Mouse (Mus musculus) kidney, postnatal 25 days (tissue): ENCODE results near the gene Ikzf4.

Source experiments
- DNase-seq, 2 experiments: peaks; one replicate each; pipeline ENCODE4 v3.0.0; 2021; ENCODE audit warnings: mixed read lengths in 2 of 2

Gene Ikzf4

GRCm38 (mm10) chr10:128645111-128646011, at the start of gene Ikzf4:
Ikzf4 (minus strand) TSS chr10:128645991.
- DNase-seq: peak; percentile 29 to 61

DNA sequence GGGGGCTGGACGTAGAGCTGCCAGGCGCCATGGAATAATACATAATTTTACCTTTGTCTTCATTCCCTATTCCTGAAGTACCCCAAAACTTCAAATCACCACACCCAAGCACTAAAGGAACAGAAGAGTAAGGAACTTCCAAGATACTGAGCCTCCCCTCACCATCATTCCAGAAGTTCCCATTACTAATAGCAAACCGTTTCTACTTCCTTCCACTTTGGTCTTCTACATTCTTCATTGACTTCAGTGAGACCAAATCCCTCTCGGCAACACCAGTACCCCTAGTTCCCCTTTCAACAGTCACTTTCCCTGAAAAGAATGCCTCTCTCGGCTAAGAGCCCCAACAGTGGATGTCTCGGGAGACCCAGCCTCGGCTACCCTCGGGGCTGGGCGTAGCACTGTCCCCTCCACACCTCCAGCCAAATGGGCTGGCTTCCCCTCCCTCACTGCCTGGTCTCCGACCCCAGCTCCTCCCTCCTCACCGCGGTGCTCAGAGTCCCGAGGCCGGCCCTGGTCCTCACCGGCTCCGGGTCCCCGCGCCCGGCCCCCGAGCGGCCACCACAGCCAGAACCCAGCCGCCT, 49.7 kb upstream of the Ikzf4 start:
- no peak for DNase-seq

DNA sequence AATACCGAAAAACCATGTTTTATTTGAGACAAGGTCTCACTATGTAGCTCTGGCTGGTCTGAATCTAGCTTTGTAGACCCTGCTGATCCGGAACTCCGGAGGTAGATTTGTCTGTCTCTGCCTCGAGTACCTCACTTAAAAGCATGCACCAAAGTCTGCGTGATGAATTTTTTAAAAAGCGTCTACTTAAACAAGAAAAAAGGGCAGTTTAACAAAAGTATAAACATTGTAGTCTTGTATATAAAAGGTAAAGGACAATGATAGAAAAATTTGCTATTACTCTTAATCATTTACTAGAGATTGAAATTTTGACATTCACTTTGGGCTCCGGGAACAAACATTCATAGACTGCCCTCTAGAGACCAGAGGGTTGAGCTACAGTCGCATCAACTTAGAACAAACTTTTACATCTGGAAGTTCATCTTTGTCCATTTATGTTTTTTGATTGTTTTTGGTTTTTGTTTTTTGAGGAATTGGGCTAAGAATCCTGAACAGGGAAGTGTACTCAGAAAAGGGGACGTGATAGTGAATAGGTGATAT, 28.7 kb upstream of the Ikzf4 start:
- DNase-seq: peak in 1 of 2 experiments; percentile 45

DNA sequence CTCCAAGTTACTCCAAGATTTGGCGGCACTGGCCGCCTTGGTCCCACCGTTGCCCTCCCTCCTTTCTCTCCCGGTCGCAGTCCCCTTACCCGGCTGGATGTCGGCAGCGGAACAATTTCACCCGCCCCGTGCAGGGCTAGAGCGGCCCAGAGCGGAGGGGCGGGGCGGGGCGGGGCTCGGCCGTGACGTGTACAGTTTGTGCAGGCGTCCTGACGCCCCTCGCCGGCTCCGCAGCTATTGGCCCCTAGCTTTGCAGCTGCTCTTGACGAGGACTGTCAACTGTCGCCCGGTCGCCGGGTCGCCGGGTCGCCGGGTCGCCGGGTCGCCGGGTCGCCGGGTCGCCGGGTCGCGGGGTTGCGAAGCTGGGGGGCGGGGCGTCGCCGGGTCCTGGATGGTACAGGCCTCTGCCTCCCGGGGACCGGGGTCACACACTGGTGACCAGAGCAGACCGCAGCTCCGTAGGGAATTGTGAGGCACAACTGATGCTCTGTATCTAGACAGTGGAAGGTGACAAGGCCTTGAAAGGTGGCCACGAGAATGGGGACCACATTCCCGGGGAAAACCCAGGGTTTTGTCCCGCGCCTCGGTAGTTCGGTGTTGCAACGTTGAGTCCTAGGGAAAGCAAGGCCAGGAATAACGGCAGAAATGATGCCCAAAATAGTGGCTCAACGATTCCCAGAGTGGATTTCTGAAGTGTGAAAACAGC, 28.1 kb upstream of the Ikzf4 start, which contains the start of gene Suox:
Gene Suox (minus strand): TSS at position 311 of the 706 bp plus-strand sequence.
- DNase-seq: peak; percentile 86 to 93

GRCm38 (mm10) chr10:128671148-128671547, 25.4 kb upstream of the Ikzf4 start:
- DNase-seq: no peak

DNA sequence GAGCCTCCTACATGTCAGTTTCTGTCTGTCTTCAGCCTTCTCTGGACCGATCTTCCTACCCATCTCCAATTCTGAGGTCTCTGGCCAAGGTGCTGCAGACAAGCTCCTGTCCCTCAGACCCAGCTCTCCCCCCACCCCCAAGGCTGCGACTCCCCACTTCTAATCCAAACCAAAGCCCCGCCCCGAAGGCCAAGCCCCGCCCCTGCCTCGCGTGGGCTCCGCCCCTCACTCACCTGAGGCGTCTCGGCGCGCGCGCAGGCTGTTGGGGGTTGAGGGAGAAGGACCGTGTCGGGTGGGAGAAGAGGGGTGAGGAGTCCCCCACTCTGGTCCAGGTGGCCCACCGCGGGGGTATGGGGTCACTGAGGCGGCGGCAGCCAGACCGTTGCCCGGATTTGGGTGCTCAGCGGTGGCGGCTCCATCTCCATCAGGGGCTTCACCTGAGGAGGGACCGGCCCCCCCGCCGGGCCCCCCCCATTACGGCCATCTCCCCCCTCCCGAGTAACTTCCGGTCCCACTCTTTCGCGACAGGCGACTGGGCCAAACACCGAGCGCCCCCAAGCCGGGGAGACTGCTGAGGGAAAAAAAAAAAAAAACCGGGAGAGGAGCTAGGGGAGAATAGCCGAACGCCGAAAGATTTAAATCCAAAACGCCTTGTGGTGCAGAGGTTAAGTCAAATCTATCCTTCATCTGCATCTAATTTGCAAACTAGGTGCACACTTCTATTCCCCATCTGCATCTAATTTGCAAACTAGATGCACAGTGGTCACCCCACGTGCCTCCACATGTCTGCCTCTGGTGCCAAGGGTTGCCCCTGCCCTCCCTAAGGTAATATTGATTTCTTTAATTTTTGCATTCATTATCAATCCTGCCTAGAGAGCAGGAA, 23.2 kb upstream of the Ikzf4 start:
- DNase-seq: peak; percentile 87 to 88

DNA sequence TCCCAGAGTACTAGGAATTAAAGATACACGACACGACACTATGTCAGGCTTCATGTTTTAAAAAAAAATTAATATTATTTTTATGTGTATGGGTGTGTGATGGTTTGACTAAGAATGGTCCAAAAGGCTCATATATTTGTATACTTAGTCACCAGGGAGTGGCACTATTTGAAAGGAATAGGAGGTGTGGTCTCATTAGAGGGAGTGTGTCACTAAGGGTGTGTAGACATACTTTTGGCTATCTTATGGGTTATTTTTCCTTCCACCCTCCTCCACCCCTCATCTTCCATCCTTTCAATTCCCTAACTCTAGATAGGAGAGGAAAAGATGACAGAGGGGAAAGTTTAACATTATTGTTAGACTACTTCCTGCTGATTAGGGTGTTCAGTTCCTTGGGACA, 20.0 kb upstream of the Ikzf4 start:
- DNase-seq: no peak

DNA sequence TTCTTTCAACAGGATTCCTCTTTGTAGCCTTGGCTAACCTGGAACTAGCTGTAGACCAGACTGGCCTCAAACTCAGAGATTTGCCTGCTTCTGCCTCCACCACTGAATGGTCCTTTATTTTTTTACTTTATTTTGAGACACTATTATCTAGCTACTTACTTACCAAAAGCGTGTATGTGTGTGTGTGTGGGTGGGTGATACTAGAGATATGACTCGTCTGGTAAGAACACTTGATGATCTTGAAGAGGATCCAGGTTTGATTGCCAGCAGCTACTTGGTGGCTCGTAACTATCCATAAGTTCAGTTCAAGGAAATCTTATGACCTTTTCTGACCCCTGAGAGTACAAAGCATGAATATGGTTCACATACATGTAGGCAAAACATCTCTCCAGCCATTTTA, 19.5 kb upstream of the Ikzf4 start:
- no peak for DNase-seq

DNA sequence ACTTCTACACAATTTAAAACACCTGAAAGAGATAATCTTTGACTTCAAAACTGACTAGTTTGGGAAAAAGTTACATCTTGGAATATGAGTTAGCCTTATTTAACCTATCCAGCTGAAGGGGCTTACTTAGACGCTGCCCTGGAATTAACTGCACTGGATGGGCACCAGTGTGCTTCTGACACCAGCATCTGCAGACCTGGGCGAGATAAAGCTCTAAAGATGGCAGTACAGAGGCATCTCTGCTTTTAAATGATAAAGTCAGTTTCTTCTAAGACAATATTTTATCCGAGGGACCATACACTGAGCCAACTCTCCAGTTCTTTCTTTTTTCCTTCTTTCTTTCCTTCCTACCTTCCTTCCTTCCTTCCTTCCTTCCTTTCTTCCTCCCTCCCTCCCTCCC, 19.0 kb upstream of the Ikzf4 start:
- DNase-seq: no peak

DNA sequence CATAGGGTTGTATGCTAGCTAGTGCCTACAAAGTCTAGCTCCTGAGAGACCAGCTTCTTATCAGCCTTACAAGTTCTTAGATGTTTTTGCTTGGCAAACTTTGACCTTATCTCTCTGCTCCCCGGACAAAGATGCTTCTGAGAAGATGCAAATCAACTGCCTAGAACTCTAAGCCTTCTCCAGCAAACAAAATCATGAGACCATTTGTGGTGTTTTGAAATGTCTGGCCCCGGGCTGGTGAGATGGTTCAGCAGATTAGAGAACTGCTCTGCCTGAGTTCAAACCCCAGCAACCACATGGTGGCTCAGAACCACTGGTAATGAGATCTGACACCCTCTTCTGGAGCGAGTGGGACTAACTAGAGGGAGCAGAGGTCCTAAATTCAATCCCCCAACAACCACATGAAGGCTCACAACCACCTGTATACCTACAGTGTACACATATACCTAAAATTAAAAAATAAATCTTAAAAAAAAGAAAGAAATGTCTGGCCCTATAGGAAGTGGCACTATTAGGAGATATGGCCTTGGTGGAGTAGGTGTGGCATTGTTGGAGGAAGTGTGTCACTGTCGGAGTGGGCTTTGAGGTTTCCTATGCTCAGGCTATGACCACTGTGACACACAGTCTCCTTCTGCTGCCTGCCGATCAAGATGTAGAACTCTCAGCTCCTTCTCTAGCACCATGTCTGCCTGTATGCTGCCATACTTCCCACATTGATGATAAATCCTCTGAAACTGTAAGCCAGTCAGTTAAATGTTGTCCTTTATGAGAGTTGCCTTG, 17.8 kb upstream of the Ikzf4 start:
- no peak for DNase-seq

DNA sequence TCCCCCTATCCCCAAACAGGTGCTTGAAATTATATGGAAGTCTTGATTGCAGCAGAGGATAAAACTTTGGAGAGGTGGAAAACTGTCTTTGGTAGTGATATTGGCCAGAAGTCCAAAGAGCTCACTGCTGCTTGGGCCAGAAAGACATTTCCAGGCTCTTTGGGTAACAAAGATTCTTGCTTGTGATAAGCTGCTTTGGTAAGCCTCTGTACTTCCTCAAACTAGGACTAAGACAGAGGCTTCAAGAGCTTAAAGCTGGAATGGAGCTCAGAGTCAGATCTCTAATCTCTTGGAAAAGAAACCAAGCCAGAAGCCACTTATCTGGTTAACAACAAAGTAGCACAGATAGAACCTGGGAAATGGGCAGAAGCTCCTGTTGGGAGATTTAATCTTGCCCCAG, 16.7 kb upstream of the Ikzf4 start:
- DNase-seq: no peak

GRCm38 (mm10) chr10:128659490-128659889, 13.7 kb upstream of the Ikzf4 start:
- no peak for DNase-seq

GRCm38 (mm10) chr10:128657844-128658243, 12.1 kb upstream of the Ikzf4 start:
- peak; percentile 61 to 64 for DNase-seq

GRCm38 (mm10) chr10:128656731-128657130, 10.9 kb upstream of the Ikzf4 start:
- DNase-seq: no peak

- no peak for DNase-seq
Observed at GRCm38 (mm10) chr10:128655254-128655653, 9.5 kb upstream of the Ikzf4 start.

DNA sequence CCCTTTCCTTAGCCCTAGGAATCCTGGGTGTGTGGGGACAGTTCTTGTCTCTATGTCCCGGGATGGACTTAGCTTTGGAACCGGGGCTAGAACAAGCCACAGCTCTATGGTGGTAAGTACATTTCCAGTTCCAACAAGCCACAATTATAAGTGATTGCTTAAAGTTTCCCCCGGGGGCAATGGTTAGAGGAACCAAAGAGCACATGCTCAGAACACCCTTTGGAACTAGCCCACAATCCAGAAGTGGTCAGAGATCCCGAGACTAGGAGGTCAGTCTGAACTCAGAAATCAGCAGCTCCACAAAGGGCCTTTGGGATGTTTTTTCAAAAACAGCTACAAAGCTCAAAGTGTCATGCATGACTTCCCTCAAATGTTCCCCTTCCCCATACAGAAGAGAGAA, 8.1 kb upstream of the Ikzf4 start:
- peak; percentile 55 to 75 for DNase-seq

GRCm38 (mm10) chr10:128646139-128647089, 623 bp upstream of the Ikzf4 start:
- peak; percentile 27 to 75 for DNase-seq

DNA sequence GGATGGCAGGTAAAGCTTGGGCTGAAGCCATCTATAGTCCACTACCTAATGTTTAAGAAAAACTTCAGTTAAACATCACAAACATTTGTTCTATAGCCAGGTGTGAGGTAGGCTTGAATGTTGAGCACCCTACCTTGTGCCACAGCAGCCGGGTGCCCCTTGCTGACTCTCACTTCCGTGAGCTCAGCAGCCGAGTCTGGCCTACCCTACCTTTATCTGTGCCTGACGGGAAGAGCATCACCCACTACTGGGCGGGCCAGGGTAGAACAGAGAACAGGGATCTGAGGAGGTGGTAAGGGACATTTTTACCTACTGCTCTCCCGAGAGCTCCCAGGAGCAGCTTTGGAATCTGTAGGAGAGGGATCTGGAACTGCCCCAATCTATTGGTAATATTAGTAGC, 3.0 kb downstream of the Ikzf4 start:
- no peak for DNase-seq

GRCm38 (mm10) chr10:128641871-128642270, 3.9 kb downstream of the Ikzf4 start:
- peak in 1 of 2 experiments; percentile 28 for DNase-seq

- no peak for DNase-seq
Observed at GRCm38 (mm10) chr10:128640891-128641290, 4.9 kb downstream of the Ikzf4 start.
